Mouse (Mus musculus) testis, adult 2 months (tissue): Measurements from ENCODE around the gene Wnt3a. TPM values are rescaled to one million over a fixed set of nuclear protein-coding genes. Genes with fewer than 3 reads are reported as not detected.
A peak's percentile ranks its signal among the peaks of the same experiment; 100 is the strongest.

ENCODE experiments used
- H3K27ac ChIP-seq: fragments of 200-500 bp; 2 replicates; pipeline ENCODE4 v1.5.1; 2012; ENCODE audit warnings: low read depth, low read length; ENCODE audit not compliant: control insufficient read depth, insufficient read depth
- H3K27me3 ChIP-seq: fragments of 200-500 bp; 2 replicates; pipeline ENCODE4 v1.6.1; 2012; ENCODE audit warnings: mild to moderate bottlenecking, low read length, moderate library complexity; ENCODE audit not compliant: control insufficient read depth, insufficient read depth
- H3K36me3 ChIP-seq: fragments of 200-500 bp; 2 replicates; pipeline ENCODE4 v1.6.1; 2012; ENCODE audit warnings: mild to moderate bottlenecking, low read length; ENCODE audit not compliant: control insufficient read depth, insufficient read depth
- H3K4me1 ChIP-seq: fragments of 200-500 bp; 2 replicates; pipeline ENCODE4 v1.6.1; 2012; ENCODE audit warnings: low read length; ENCODE audit not compliant: control insufficient read depth, insufficient read depth
- H3K4me3 ChIP-seq: fragments of 200-500 bp; 2 replicates; pipeline ENCODE4 v1.5.1; 2012; ENCODE audit warnings: low read depth, mild to moderate bottlenecking, low read length, moderate library complexity, mixed read lengths; ENCODE audit not compliant: control insufficient read depth
- CTCF ChIP-seq: fragments of 200-500 bp; IDR thresholded peaks from 2 replicates; pipeline ENCODE4 v1.5.1; 2012; ENCODE audit warnings: low read depth, mild to moderate bottlenecking, inconsistent platforms, low read length, moderate library complexity; ENCODE audit not compliant: control insufficient read depth, insufficient read depth, insufficient replicate concordance
- POLR2A ChIP-seq: fragments of 200-500 bp; IDR thresholded peaks from 2 replicates; pipeline ENCODE4 v1.6.1; 2012; ENCODE audit warnings: low read depth, mild to moderate bottlenecking, inconsistent platforms, low read length, moderate library complexity; ENCODE audit not compliant: control insufficient read depth
- polyA plus RNA-seq: library from polyadenylated mRNA; depleted of rRNA; stranded (reverse); fragments of >200 nt; gene quantifications from 2 replicates; pipeline ENCODE4 v1.2.3, GENCODE M21; 2012

The Wnt3a gene
- polyA plus RNA-seq, 1 experiment: 3.1 TPM

- Histone ChIP-seq H3K36me3 (no peaks in the 10 kb centered on the region), H3K4me1 (no peaks in the 10 kb centered on the region), H3K4me3 (no peak overlapping the region), H3K27ac (no peak overlapping the region), H3K27me3 (no peaks in the 10 kb centered on the region)
- no peak for TF ChIP-seq CTCF
- no peak for TF ChIP-seq POLR2A
Observed at GRCm38 (mm10) chr11:59276877-59277276, 13.7 kb downstream of the Wnt3a start.

DNA sequence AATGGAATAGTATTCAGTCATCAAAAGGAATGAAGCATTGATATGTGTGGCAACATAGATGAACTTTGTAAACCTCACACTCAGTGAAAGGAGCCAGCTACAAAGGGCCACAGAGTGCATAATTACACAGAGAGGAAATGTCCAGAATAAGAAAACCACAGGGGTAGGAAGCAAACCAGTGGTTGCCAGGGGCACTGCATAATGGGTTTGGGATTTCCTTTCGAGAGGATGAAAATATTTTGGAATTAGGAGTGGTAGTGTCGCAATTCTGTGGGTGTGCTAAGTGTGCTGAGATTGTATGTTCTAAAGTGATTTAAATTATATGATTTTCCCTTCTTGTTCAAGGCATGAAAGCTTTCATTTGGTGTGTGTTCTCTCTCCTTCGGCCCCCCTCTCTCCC lies 16.4 kb downstream of the Wnt3a start:
- no peaks in the 10 kb centered on the region for H3K4me1 ChIP-seq
- no peak overlapping the region for H3K27ac ChIP-seq
- no peaks in the 10 kb centered on the region for H3K27me3 ChIP-seq
- no peaks in the 10 kb centered on the region for H3K36me3 ChIP-seq
- TF ChIP-seq POLR2A (no peak), CTCF (no peak)
- H3K4me3 ChIP-seq: no peak overlapping the region

DNA sequence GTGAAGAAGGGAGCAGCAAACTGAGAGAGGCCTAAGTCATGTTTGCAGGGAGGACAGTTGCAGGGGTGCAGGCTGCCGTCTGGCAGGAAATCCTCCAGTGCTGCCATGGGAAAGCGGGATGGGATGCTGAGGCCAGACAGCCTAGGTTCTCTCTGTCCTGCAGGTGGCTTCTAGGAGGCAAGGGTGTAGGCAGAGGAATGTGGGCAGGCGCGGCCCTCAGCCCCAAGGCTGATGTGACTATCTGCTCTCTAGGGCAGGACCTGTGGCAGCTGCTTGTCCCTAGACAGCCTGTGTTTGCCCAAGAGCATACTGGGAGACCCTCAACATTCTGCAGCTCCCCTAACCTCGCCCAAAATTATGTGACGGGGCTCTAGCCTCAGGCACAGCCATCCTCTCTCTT lies 23.8 kb downstream of the Wnt3a start:
- Histone ChIP-seq H3K4me1 (peaks cover 9% of the 10 kb centered on the region), H3K27me3 (no peaks in the 10 kb centered on the region), H3K36me3 (no peaks in the 10 kb centered on the region), H3K4me3 (no peak overlapping the region), H3K27ac (no peak overlapping the region)
- no peak for TF ChIP-seq POLR2A
- TF ChIP-seq CTCF: no peak

DNA sequence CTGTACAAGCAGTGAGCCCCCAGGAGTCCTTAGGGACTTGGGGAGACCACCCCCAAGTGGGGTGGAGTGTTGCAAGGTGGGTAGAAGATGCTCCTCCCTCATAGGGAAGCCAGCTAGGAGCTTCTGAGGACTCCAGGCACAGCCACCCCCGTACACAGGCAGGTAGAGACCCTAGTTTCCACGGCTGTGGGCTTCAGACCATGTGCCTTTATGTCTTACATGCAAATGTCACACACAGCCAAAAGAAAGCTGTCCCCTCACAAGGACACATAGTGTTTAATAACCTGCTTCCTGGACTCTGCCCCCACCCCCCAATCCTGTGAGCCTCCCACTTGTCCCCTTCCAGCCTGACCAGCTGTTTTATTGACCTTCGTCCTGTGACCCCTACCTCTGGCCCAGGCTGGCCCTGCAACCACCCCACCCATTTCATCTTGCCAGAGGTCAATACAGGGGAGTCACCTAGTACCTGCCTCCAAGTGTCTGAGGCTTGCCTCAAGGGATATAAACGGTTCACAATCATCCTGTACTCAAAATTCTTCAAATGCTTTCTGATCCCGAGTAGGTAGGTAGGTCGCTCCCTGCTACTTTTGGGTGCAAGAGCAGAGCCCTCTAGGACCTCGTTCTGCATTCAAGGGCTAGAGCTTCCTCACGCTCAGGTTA lies 25.3 kb downstream of the Wnt3a start:
- H3K4me3 ChIP-seq: no peak overlapping the region
- peaks cover 9% of the 10 kb centered on the region for H3K4me1 ChIP-seq
- H3K36me3 ChIP-seq: no peaks in the 10 kb centered on the region
- H3K27ac ChIP-seq: no peak overlapping the region
- TF ChIP-seq POLR2A: no peak
- no peak for TF ChIP-seq CTCF
- no peaks in the 10 kb centered on the region for H3K27me3 ChIP-seq

- H3K4me1 ChIP-seq: peaks cover 9% of the 10 kb centered on the region
- no peak overlapping the region for H3K27ac ChIP-seq
- H3K4me3 ChIP-seq: no peak overlapping the region; the same call in 1 of the 2 replicates
- H3K27me3 ChIP-seq: no peaks in the 10 kb centered on the region
- no peaks in the 10 kb centered on the region for H3K36me3 ChIP-seq
- TF ChIP-seq POLR2A: no peak
- no peak for TF ChIP-seq CTCF
Observed at GRCm38 (mm10) chr11:59264593-59264992, 26.0 kb downstream of the Wnt3a start.

GRCm38 (mm10) chr11:59263870-59264563 lies 26.5 kb downstream of the Wnt3a start:
- Histone ChIP-seq H3K27ac (no peak overlapping the region), H3K4me1 (peaks cover 9% of the 10 kb centered on the region), H3K4me3 (peak overlapping the region; percentile 37), H3K27me3 (no peaks in the 10 kb centered on the region), H3K36me3 (no peaks in the 10 kb centered on the region)
- TF ChIP-seq POLR2A (no peak), CTCF (no peak)

GRCm38 (mm10) chr11:59262308-59262707 lies 28.2 kb downstream of the Wnt3a start:
- H3K27ac ChIP-seq: no peak overlapping the region
- H3K4me3 ChIP-seq: peak overlapping the region; percentile 59
- peaks cover 9% of the 10 kb centered on the region for H3K4me1 ChIP-seq
- TF ChIP-seq CTCF (no peak), POLR2A (no peak)
- H3K27me3 ChIP-seq: no peaks in the 10 kb centered on the region
- no peaks in the 10 kb centered on the region for H3K36me3 ChIP-seq
